7 mouse cellular contexts compared by ENCODE assay signal in genomic region chr17:28800671-28801412, GRCm38 (mm10). TPM values are rescaled to one million over a fixed set of nuclear protein-coding genes. Genes with fewer than 3 reads are reported as not detected.
A peak's percentile ranks its signal among the peaks of the same experiment; 100 is the strongest.
DNase-seq lines count a peak whose midpoint lies in the region; ATAC-seq lines count a peak whose summit lies in the region.

Gene Brpf3, plus strand, starts transcription at chr17:28801090.

- peak within 1 kb of the TSS; percentile 98 for H3K27ac ChIP-seq in embryonic facial prominence, embryonic 11.5 days (replicated peaks; ENCODE audit: low read depth, low read length)
- H3K27ac ChIP-seq in limb, embryonic 10.5 days: peak within 1 kb of the TSS; percentile 100
- H3K27ac ChIP-seq in midbrain, embryonic 12.5 days (replicated peaks): peak within 1 kb of the TSS; percentile 99

- peak within 1 kb of the TSS; percentile 96 for H3K4me3 ChIP-seq in embryonic facial prominence, embryonic 11.5 days (ENCODE audit: low read depth, low read length)
- peak within 1 kb of the TSS; percentile 94 for H3K4me3 ChIP-seq in limb, embryonic 10.5 days
- H3K4me3 ChIP-seq in midbrain, embryonic 12.5 days: peak within 1 kb of the TSS; percentile 95

- H3K9ac ChIP-seq in embryonic facial prominence, embryonic 11.5 days (replicated peaks; ENCODE audit: low read length): peak within 1 kb of the TSS; percentile 100
- H3K9ac ChIP-seq in midbrain, embryonic 12.5 days (replicated peaks): peak within 1 kb of the TSS; percentile 100

- WGBS in embryonic facial prominence, embryonic 11.5 days: 2% methylated on average over 44 of the region's 99 CpGs
- WGBS in limb, embryonic 10.5 days: 2% methylated on average over 87 of the region's 99 CpGs
- WGBS in midbrain, embryonic 12.5 days: under 1% methylated on average over 70 of the region's 99 CpGs

- H3K9me3 ChIP-seq in embryonic facial prominence, embryonic 11.5 days (replicated peaks; ENCODE audit: control insufficient read depth, low read length): no peaks in the 10 kb centered on the region
- H3K9me3 ChIP-seq in limb, embryonic 10.5 days (replicated peaks): no peaks in the 10 kb centered on the region
- no peaks in the 10 kb centered on the region for H3K9me3 ChIP-seq in midbrain, embryonic 12.5 days

- peak; percentile 94 for DNase-seq in adrenal gland, adult 2 months
- peak; percentile 75 for DNase-seq in embryonic facial prominence, embryonic 11.5 days (ENCODE audit: low spot score)
- peak; percentile 68 for DNase-seq in kidney, adult 11 months
- DNase-seq in limb, embryonic 10.5 days (ENCODE audit: low spot score): peak; percentile 87
- peak; percentile 54 for DNase-seq in skeletal muscle tissue, adult 2 months (ENCODE audit: low read depth, low spot score)

- H3K27me3 ChIP-seq in embryonic facial prominence, embryonic 11.5 days (ENCODE audit: control insufficient read depth, insufficient read depth, low read length): no peaks in the 10 kb centered on the region
- H3K27me3 ChIP-seq in limb, embryonic 10.5 days (ENCODE audit: low read depth, poor library complexity, severe bottlenecking): no peaks in the 10 kb centered on the region
- no peaks in the 10 kb centered on the region for H3K27me3 ChIP-seq in midbrain, embryonic 12.5 days

- H3K4me2 ChIP-seq in embryonic facial prominence, embryonic 11.5 days (ENCODE audit: low read depth, low read length): peak within 1 kb of the TSS; percentile 98
- peak within 1 kb of the TSS; percentile 92 for H3K4me2 ChIP-seq in midbrain, embryonic 12.5 days (replicated peaks)

- ATAC-seq in embryonic facial prominence, embryonic 11.5 days (replicated peaks; ENCODE audit: insufficient number of reproducible peaks, low FRiP score, low TSS enrichment, low read depth): peak; percentile 49
- peak; percentile 48 for ATAC-seq in granulocyte monocyte progenitor cell, adult 5-6 weeks (replicated peaks; ENCODE audit: poor library complexity, severe bottlenecking)
- peak; percentile 76 for ATAC-seq in midbrain, embryonic 12.5 days (ENCODE audit: low FRiP score, low read depth)

- no peaks in the 10 kb centered on the region; the same call in 1 of the 2 replicates for H3K4me1 ChIP-seq in embryonic facial prominence, embryonic 11.5 days (ENCODE audit: control insufficient read depth, insufficient read depth, low read length)
- peaks cover 29% of the 10 kb centered on the region for H3K4me1 ChIP-seq in limb, embryonic 10.5 days
- peaks cover 30% of the 10 kb centered on the region for H3K4me1 ChIP-seq in midbrain, embryonic 12.5 days

- no peaks in the 10 kb centered on the region for H3K36me3 ChIP-seq in embryonic facial prominence, embryonic 11.5 days (replicated peaks; ENCODE audit: control insufficient read depth, insufficient read depth, low read depth, low read length)
- peaks cover 20% of the 10 kb centered on the region for H3K36me3 ChIP-seq in limb, embryonic 10.5 days
- peaks cover 7% of the 10 kb centered on the region for H3K36me3 ChIP-seq in midbrain, embryonic 12.5 days

RNA-seq across cellular contexts. Expression of gene Brpf3, which starts in this region (rescaled TPM):
- 100 to 1,000 TPM in 1 of 2 experiments, 10 to 100 TPM in 1; 65.1 to 134 TPM for total RNA-seq in adrenal gland, adult 2 months (2021)
- polyA plus RNA-seq in adrenal gland, adult 2 months (2012; rRNA removed): 60.3 and 70.1 TPM in 2 replicates
- 5.9 and 6.8 TPM in 2 replicates for polyA plus RNA-seq in embryonic facial prominence, embryonic 11.5 days (2014; fragmentation: Nextera tagmentation; extraction: Ambion mirVana)
- total RNA-seq in granulocyte monocyte progenitor cell, adult 5-6 weeks (2014; fragmentation: Nextera tagmentation): 30.4 and 39.0 TPM in 2 replicates
- 2.8 and 15.2 TPM in 2 replicates for total RNA-seq in granulocyte monocyte progenitor cell, adult 5-6 weeks (2017)
- 11.6 and 14.0 TPM in 2 replicates for polyA plus RNA-seq in limb, embryonic 10.5 days (2016; fragmentation: Nextera tagmentation; extraction: Ambion mirVana)
- 15.0 and 17.3 TPM in 2 replicates for polyA plus RNA-seq in midbrain, embryonic 12.5 days (2016; fragmentation: Nextera tagmentation; extraction: Ambion mirVana)

Comparison
In these comparisons a context has a peak if more than half of its experiments do, and no peak if none do; other contexts are left out.
1. Peak in every context shown above with its lines: DNase-seq, ATAC-seq, H3K4me3 ChIP-seq and H3K27ac ChIP-seq.